Mouse (Mus musculus): ENCODE results near the gene Trp53i13. TPM values are rescaled to one million over a fixed set of nuclear protein-coding genes. Genes with fewer than 3 reads are reported as not detected.

Gene Trp53i13
- total RNA-seq, 2 experiments from 2014 or later: 6.5 to 7.9 TPM

- DNase-seq (ENCODE audit: low spot score in 2 of 2): peak; percentile 87 to 92
Observed at GRCm38 (mm10) chr11:77492911-77493332, 22.9 kb downstream of the Trp53i13 start.

GRCm38 (mm10) chr11:77492311-77492871 is 23.4 kb downstream of the Trp53i13 start:
- peak in 1 of 2 experiments; percentile 56 for DNase-seq (ENCODE audit: low spot score in 2 of 2)

DNA sequence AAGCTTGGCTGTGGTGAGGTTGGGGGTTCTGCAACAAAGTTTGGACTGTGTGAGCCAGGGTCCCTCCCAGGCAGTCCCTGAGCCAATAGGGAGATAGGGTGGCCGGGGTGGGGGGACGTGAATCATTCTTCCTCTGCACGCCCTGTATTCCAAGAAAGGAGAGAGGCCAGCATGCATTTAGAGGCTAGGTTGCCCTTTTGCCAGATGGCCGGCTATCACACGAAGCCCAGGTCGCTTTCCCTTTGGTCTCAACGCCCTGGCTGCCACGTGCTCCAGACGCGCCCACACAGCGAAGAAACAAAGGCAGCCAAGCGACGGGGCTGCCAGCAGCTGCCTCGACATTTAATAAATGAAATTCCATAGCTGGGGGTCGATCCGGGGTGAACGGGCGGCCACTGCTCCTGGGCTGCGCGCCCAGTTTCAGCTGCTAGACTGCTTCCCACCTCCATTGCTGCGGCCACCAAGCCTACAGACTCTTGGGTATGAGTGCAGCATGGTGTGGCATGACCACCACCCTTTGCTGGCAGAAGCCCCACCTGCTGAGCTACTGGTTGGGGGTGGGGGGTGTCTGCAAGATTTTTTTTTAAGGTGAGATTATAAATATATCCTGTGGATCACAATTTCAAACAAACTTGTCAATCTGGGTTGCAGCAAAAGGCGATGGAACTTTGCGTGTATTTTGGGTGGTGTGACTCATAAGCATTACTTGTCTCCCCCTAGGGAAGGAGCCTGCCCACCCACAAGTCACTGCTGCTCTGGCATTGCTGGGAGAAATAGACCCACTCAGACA is 24.1 kb downstream of the Trp53i13 start:
- peak in 1 of 2 experiments; percentile 60 for DNase-seq (ENCODE audit: low spot score in 2 of 2)

GRCm38 (mm10) chr11:77491123-77491501 is 24.7 kb downstream of the Trp53i13 start:
- peak; percentile 97 to 98 for DNase-seq (ENCODE audit: low spot score in 2 of 2)

GRCm38 (mm10) chr11:77490451-77490850 is 25.3 kb downstream of the Trp53i13 start:
- DNase-seq (ENCODE audit: low spot score in 2 of 2): no peak

GRCm38 (mm10) chr11:77489591-77490235 is 26.1 kb downstream of the Trp53i13 start, which contains the start of gene Ankrd13b:
Ankrd13b (minus strand) TSS chr11:77489678.
- peak; percentile 78 to 84 for DNase-seq (ENCODE audit: low spot score in 2 of 2)

GRCm38 (mm10) chr11:77488771-77489581 is 26.8 kb downstream of the Trp53i13 start:
- DNase-seq (ENCODE audit: low spot score in 2 of 2): peak in 1 of 2 experiments; percentile 54

DNA sequence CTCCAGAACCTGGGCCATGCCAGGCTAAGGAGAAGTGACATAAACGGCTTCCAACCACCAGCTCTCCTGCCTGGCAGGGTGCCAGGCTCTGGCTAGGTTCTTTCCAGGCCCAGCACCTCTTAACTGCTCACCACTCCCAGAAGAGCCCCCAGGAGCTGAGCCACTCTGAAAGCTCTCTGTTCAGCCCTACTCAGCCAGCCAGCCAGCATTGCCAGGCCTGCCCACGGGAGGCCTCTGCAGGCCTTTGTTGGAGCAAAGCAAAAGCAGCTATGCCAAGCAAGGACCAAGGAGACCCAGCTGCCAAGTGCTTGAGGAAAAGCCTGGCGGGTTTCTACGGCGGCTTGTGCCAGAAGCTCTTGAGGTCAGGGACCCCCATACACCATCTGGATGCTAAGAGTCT is 29.0 kb downstream of the Trp53i13 start:
- DNase-seq (ENCODE audit: low spot score in 2 of 2): peak; percentile 56 to 61

DNA sequence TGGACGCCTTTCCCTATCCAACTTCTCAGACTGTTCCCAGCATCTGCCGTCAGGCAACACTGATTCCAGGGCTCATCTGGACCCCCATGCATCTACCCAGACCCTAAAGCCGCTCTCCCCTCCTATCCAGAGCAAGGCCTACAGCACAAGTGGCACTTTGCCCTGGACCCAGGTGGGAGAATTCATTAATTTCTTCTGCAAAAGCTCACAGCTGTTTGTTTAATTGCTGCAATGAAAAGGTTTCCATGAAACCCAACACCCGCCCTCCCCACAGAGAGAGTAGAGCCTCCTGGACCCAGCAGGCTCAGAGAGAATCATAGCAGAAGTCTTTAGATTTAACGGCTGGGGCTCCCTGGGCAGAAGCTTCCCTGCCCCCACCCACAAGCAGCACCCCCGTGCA is 30.6 kb downstream of the Trp53i13 start:
- no peak for DNase-seq (ENCODE audit: low spot score in 2 of 2)

DNA sequence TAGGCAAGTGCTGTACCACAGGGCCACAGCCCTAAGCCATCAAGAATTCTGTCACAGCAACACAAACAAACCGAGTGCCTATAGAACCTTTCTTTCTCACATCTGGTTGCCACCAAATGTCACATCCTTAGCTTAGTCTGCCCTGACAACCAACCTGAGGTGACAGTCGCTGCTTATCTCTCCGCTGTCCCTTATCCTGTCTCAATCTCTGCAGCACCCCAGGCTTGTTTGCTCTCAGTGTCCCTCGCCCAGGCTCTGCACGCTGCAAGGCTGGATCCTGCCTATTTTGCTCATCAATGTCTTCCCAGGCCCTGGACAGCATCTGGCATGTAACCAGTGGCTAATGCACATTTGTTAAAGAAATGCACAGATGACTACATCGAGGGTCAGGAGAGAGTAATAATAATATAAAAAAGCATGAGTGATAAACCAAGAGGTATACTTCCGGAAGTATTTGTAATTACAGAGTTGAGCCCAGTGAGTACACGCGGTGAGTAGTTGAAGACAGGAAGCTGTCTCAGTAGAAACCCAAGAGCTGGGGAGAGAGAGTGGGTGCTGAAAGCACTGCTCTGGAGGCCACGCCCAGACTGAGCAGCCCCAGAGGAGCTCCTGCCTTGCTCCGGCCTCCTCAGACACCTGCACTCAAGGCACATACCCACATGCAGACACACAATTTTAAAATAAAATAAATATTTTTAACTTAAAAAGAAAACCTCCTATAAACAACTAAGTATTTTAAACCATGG is 32.1 kb downstream of the Trp53i13 start:
- no peak for DNase-seq (ENCODE audit: low spot score in 2 of 2)

DNA sequence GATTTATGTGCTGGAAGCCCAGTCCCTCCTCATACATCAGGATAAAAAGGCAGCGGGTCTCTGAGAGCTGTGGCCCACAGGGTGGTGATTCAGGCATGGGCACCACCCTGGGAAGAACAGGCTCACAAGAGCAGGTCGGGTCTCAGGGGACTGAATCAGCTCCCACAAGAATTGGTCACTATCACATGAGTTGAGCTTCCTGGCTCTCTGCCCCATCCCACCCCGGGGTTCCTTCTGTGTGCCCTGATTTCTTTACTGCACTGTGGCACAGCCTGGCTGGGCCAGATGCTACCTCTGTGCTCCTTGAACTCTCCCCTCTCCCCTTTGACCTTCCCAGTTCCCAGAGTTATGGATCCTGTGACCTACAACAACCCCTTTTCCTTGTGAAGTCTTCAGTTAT is 32.7 kb downstream of the Trp53i13 start:
- no peak for DNase-seq (ENCODE audit: low spot score in 2 of 2)

- DNase-seq (ENCODE audit: low spot score in 2 of 2): no peak
Observed at GRCm38 (mm10) chr11:77476895-77477294, 38.9 kb downstream of the Trp53i13 start.

DNA sequence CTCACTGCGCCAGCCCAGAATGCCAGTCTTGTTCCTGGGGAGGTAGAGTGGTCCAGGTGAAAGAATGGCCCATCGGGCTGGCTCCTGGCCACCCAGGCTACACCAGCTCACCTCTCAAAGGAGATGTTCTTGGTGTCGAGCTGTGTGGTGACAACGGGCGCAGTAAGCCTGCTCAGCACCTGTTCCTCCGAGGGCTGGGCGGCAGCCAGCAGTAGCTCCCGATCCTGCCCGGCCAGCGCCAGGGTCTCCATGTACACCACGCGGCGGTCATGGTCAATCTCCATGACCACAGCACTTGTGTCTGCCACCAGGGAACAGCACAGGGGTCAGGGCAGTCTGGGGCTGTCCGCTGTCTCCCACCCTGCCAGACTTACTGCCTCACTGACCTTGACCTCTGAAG is 39.6 kb downstream of the Trp53i13 start:
- DNase-seq (ENCODE audit: low spot score in 2 of 2): no peak

DNA sequence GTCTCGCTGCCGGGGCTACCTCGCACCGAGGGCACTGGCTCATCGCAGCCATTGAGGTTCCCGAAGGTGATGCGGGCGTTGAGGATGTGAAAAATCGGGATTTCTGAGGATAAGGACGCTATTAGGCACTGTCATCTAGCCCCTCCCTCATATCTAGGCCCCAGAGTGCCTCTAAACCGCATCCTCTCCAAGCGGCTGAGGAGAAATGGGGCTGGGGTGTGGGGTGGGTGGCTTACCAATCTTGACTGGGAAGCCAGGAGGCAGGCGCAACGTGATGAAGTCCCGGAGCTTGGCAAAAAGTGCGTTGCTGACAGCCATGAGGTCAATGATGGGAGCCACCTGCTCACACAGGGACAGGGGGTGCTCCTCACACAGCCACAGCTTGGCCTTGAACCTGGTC is 43.0 kb downstream of the Trp53i13 start:
- DNase-seq (ENCODE audit: low spot score in 2 of 2): no peak

DNA sequence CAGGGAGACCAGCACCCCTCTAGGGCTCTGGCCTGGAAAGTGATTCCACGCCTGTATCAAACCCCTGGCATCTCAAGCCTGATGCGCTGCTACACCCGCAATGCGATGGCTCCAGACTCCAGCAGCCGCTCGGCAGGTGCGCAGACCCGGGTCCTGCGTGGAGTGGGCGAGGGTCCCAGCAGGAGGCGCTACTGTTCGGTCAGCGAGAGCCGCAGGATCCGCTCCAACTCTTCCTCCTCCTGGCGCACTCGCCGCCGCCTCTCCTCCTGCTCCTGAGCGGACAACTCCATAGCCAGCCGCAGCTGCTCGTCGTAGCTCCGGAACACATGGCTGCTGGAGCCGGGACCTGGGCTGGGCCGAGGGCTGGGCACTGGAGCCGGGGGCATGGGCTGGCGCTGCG is 44.4 kb downstream of the Trp53i13 start:
- DNase-seq (ENCODE audit: low spot score in 2 of 2): no peak

DNA sequence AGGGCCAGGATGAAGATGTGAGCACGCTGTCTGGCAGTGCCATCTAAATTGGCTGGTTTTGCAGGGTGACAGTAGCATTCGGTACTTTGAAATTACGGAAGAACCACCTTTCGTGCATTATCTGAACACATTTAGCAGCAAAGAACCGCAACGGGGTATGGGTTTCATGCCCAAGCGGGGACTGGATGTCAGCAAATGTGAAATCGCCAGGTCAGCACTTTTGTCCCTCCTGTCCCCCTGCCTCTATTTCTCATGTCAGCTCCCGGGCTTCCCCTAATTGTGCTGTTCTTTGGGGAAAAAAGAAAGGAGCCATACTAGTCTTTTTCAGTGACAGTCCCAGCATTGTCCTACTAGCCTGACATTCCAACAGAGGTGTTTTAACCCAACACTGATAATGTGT is 47.4 kb downstream of the Trp53i13 start:
- DNase-seq (ENCODE audit: low spot score in 2 of 2): no peak

DNA sequence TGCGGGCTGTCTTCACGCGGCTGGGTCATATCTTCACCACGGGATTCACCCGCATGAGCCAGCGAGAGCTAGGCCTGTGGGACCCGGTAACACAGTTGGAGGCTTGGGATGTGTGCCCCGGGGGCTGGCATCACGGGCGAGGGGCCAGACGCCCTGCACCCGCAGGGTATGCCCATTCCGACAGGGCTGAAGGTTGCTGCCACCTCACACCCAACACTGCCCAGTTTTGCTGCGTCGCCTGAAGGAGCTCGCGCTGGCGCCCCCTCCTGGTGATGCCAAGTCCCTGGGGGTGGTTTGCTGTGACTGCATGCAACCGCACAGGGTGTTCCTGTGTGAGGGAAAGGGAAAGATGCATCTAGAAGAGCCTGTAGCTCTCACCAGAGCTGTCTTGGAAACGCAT is 48.0 kb downstream of the Trp53i13 start:
- DNase-seq (ENCODE audit: low spot score in 2 of 2): peak; percentile 80 to 87

GRCm38 (mm10) chr11:77467157-77467556 is 48.6 kb downstream of the Trp53i13 start:
- DNase-seq (ENCODE audit: low spot score in 2 of 2): peak; percentile 72 to 80

- DNase-seq (ENCODE audit: low spot score in 2 of 2): no peak
Observed at GRCm38 (mm10) chr11:77466544-77466943, 49.2 kb downstream of the Trp53i13 start.

DNA sequence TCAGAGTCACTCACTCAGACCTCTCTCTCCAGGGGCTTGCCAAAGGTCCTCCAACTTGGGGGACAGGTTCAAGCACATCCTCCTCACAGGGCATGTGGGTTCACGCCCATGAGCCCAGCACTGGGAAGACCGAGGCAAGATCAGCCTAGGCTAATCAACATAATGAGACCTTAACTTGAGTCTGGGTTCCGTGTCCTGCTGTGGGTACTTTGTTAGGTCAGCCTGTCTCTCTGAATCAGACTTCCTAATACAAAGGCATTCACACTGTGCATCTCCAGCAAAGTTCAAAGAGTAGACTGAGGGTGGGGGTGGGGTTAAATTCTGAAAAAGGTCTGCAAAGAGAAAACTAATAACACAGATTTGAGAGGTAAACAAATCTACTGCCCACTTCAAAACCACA is 50.7 kb downstream of the Trp53i13 start:
- no peak for DNase-seq (ENCODE audit: low spot score in 2 of 2)

DNA sequence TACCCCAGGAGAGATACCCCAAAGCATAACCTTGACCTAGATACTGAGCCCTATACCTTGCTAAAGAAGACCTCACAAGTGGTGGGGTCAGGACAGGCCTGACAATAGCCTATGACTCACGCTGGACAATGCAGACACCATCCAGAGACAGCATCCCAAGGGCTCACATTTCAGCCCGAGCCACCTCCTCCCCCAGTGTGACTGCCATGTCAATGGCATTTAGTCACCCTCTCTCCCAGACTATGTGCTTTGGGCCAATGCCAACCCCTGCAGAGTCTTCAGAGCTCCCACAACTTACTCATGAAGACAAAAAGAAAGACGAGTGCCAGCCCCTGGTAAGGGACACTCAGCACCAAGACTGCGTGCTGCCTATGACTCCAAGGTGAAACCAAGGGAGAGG is 51.1 kb downstream of the Trp53i13 start:
- DNase-seq (ENCODE audit: low spot score in 2 of 2): no peak

Data from layer of hippocampus, postnatal 10 days (tissue).